Mouse (Mus musculus) kidney, embryonic 16.5 days (tissue): Measurements from ENCODE around the gene Rgcc. TPM values are rescaled to one million over a fixed set of nuclear protein-coding genes. Genes with fewer than 3 reads are reported as not detected.

Source experiments
- polyA plus RNA-seq: library from polyadenylated mRNA; unstranded; fragments of >200 nt; fragmentation: Nextera tagmentation; extraction: Ambion mirVana; gene quantifications from 2 replicates; pipeline ENCODE4 v1.2.1, GENCODE M21; 2015

Gene Rgcc
- polyA plus RNA-seq, 1 experiment from 2014 or later, result 35.7 TPM

Other genes starting within 250 kb of the Rgcc start
- not detected in 2 replicates for gene Zfp957, start 54.3 kb downstream of the Rgcc start, polyA plus RNA-seq
- 37.8 and 42.9 TPM in 2 replicates for gene Naa16, start 89.1 kb upstream of the Rgcc start, polyA plus RNA-seq
- gene Mtrf1, start 96.1 kb upstream of the Rgcc start, polyA plus RNA-seq, result 10.7 and 11.6 TPM in 2 replicates
- 12.3 and 12.6 TPM in 2 replicates for gene Kbtbd7, start 124.9 kb upstream of the Rgcc start, polyA plus RNA-seq
- 3.1 and 4.0 TPM in 2 replicates for gene Kbtbd6, start 150.2 kb upstream of the Rgcc start, polyA plus RNA-seq
- gene Elf1, start 179.5 kb upstream of the Rgcc start, polyA plus RNA-seq, result 10.2 and 10.3 TPM in 2 replicates
- gene Wbp4, start 179.9 kb upstream of the Rgcc start, polyA plus RNA-seq, result 37.0 and 39.1 TPM in 2 replicates